Mouse (Mus musculus): ENCODE measurements around the gene Ripk3. TPM values are rescaled to one million over a fixed set of nuclear protein-coding genes. Genes with fewer than 3 reads are reported as not detected.

Gene Ripk3
- polyA plus RNA-seq, 1 experiment, result 11.0 TPM

- Histone ChIP-seq H3K9me3 (replicated peaks; ENCODE audit: control insufficient read depth, insufficient read depth, low read length, poor library complexity, severe bottlenecking) (no peaks in the 10 kb centered on the region), H3K4me1 (ENCODE audit: control insufficient read depth, insufficient read depth, low read length) (no peaks in the 10 kb centered on the region), H3K9ac (ENCODE audit: low read depth, poor library complexity, severe bottlenecking) (no peak overlapping the region), H3K36me3 (ENCODE audit: control insufficient read depth, insufficient read depth, low read length, poor library complexity, severe bottlenecking) (no peaks in the 10 kb centered on the region), H3K27me3 (ENCODE audit: control insufficient read depth, insufficient read depth, low read length, poor library complexity, severe bottlenecking) (no peaks in the 10 kb centered on the region), H3K4me3 (ENCODE audit: low read depth, low read length) (no peak overlapping the region), H3K27ac (ENCODE audit: insufficient read depth, low read length) (no peak overlapping the region)
- no peak for TF ChIP-seq CTCF (IDR thresholded peaks at IDR 0.05; ENCODE audit: low read depth, low read length)
- TF ChIP-seq POLR2A (IDR thresholded peaks at IDR 0.05; ENCODE audit: insufficient read depth, low read length), result no peak
- no peak for TF ChIP-seq EP300 (IDR thresholded peaks at IDR 0.05; ENCODE audit: insufficient read depth, low read depth, low read length)
Measured at GRCm38 (mm10) chr14:55819845-55820405, 31.3 kb upstream of the Ripk3 start.

- Histone ChIP-seq H3K36me3 (ENCODE audit: control insufficient read depth, insufficient read depth, low read length, poor library complexity, severe bottlenecking) (no peaks in the 10 kb centered on the region), H3K27ac (ENCODE audit: insufficient read depth, low read length) (no peak overlapping the region), H3K9me3 (replicated peaks; ENCODE audit: control insufficient read depth, insufficient read depth, low read length, poor library complexity, severe bottlenecking) (peaks cover 16% of the 10 kb centered on the region), H3K9ac (ENCODE audit: low read depth, poor library complexity, severe bottlenecking) (peak overlapping the region; percentile 52), H3K4me1 (ENCODE audit: control insufficient read depth, insufficient read depth, low read length) (no peaks in the 10 kb centered on the region), H3K4me3 (ENCODE audit: low read depth, low read length) (peak overlapping the region; percentile 61), H3K27me3 (ENCODE audit: control insufficient read depth, insufficient read depth, low read length, poor library complexity, severe bottlenecking) (no peaks in the 10 kb centered on the region)
- TF ChIP-seq EP300 (IDR thresholded peaks at IDR 0.05; ENCODE audit: insufficient read depth, low read depth, low read length) (no peak), CTCF (IDR thresholded peaks at IDR 0.05; ENCODE audit: low read depth, low read length) (no peak), POLR2A (IDR thresholded peaks at IDR 0.05; ENCODE audit: insufficient read depth, low read length) (no peak)
Measured at GRCm38 (mm10) chr14:55815310-55815751, 26.7 kb upstream of the Ripk3 start.

GRCm38 (mm10) chr14:55814885-55815284, 26.2 kb upstream of the Ripk3 start:
- Histone ChIP-seq H3K4me3 (ENCODE audit: low read depth, low read length) (peak overlapping the region; percentile 61), H3K4me1 (ENCODE audit: control insufficient read depth, insufficient read depth, low read length) (no peaks in the 10 kb centered on the region), H3K36me3 (ENCODE audit: control insufficient read depth, insufficient read depth, low read length, poor library complexity, severe bottlenecking) (no peaks in the 10 kb centered on the region), H3K9ac (ENCODE audit: low read depth, poor library complexity, severe bottlenecking) (peak overlapping the region; percentile 52), H3K27ac (ENCODE audit: insufficient read depth, low read length) (no peak overlapping the region), H3K27me3 (ENCODE audit: control insufficient read depth, insufficient read depth, low read length, poor library complexity, severe bottlenecking) (no peaks in the 10 kb centered on the region), H3K9me3 (replicated peaks; ENCODE audit: control insufficient read depth, insufficient read depth, low read length, poor library complexity, severe bottlenecking) (peaks cover 16% of the 10 kb centered on the region)
- TF ChIP-seq CTCF (IDR thresholded peaks at IDR 0.05; ENCODE audit: low read depth, low read length) (no peak), POLR2A (IDR thresholded peaks at IDR 0.05; ENCODE audit: insufficient read depth, low read length) (peak; percentile 18), EP300 (IDR thresholded peaks at IDR 0.05; ENCODE audit: insufficient read depth, low read depth, low read length) (no peak)

- no peak overlapping the region for H3K27ac ChIP-seq (ENCODE audit: insufficient read depth, low read length)
- H3K36me3 ChIP-seq (ENCODE audit: control insufficient read depth, insufficient read depth, low read length, poor library complexity, severe bottlenecking), result no peaks in the 10 kb centered on the region
- no peaks in the 10 kb centered on the region for H3K4me1 ChIP-seq (ENCODE audit: control insufficient read depth, insufficient read depth, low read length)
- TF ChIP-seq CTCF (IDR thresholded peaks at IDR 0.05; ENCODE audit: low read depth, low read length) (no peak), POLR2A (IDR thresholded peaks at IDR 0.05; ENCODE audit: insufficient read depth, low read length) (no peak), EP300 (IDR thresholded peaks at IDR 0.05; ENCODE audit: insufficient read depth, low read depth, low read length) (no peak)
- 0 out of 2 replicates have a peak, but pooled peaks cover 3% of the 10 kb centered on the region for H3K9me3 ChIP-seq (replicated peaks; ENCODE audit: control insufficient read depth, insufficient read depth, low read length, poor library complexity, severe bottlenecking)
- no peaks in the 10 kb centered on the region for H3K27me3 ChIP-seq (ENCODE audit: control insufficient read depth, insufficient read depth, low read length, poor library complexity, severe bottlenecking)
- H3K4me3 ChIP-seq (ENCODE audit: low read depth, low read length), result no peak overlapping the region
- H3K9ac ChIP-seq (ENCODE audit: low read depth, poor library complexity, severe bottlenecking), result no peak overlapping the region
Measured at GRCm38 (mm10) chr14:55795380-55796163, 6.9 kb upstream of the Ripk3 start.

GRCm38 (mm10) chr14:55793946-55794345, 5.3 kb upstream of the Ripk3 start:
- TF ChIP-seq EP300 (IDR thresholded peaks at IDR 0.05; ENCODE audit: insufficient read depth, low read depth, low read length) (no peak), CTCF (IDR thresholded peaks at IDR 0.05; ENCODE audit: low read depth, low read length) (no peak), POLR2A (IDR thresholded peaks at IDR 0.05; ENCODE audit: insufficient read depth, low read length) (no peak)
- Histone ChIP-seq H3K36me3 (ENCODE audit: control insufficient read depth, insufficient read depth, low read length, poor library complexity, severe bottlenecking) (no peaks in the 10 kb centered on the region), H3K4me3 (ENCODE audit: low read depth, low read length) (no peak overlapping the region), H3K9me3 (replicated peaks; ENCODE audit: control insufficient read depth, insufficient read depth, low read length, poor library complexity, severe bottlenecking) (0 out of 2 replicates have a peak, but pooled peaks cover 3% of the 10 kb centered on the region), H3K27ac (ENCODE audit: insufficient read depth, low read length) (no peak overlapping the region), H3K4me1 (ENCODE audit: control insufficient read depth, insufficient read depth, low read length) (no peaks in the 10 kb centered on the region), H3K9ac (ENCODE audit: low read depth, poor library complexity, severe bottlenecking) (no peak overlapping the region), H3K27me3 (ENCODE audit: control insufficient read depth, insufficient read depth, low read length, poor library complexity, severe bottlenecking) (no peaks in the 10 kb centered on the region)

- H3K4me3 ChIP-seq (ENCODE audit: low read depth, low read length), result no peak overlapping the region
- 0 out of 2 replicates have a peak, but pooled peaks cover 3% of the 10 kb centered on the region for H3K9me3 ChIP-seq (replicated peaks; ENCODE audit: control insufficient read depth, insufficient read depth, low read length, poor library complexity, severe bottlenecking)
- H3K4me1 ChIP-seq (ENCODE audit: control insufficient read depth, insufficient read depth, low read length), result no peaks in the 10 kb centered on the region
- TF ChIP-seq EP300 (IDR thresholded peaks at IDR 0.05; ENCODE audit: insufficient read depth, low read depth, low read length), result no peak
- no peak for TF ChIP-seq CTCF (IDR thresholded peaks at IDR 0.05; ENCODE audit: low read depth, low read length)
- no peak for TF ChIP-seq POLR2A (IDR thresholded peaks at IDR 0.05; ENCODE audit: insufficient read depth, low read length)
- no peaks in the 10 kb centered on the region for H3K36me3 ChIP-seq (ENCODE audit: control insufficient read depth, insufficient read depth, low read length, poor library complexity, severe bottlenecking)
- no peaks in the 10 kb centered on the region for H3K27me3 ChIP-seq (ENCODE audit: control insufficient read depth, insufficient read depth, low read length, poor library complexity, severe bottlenecking)
- H3K27ac ChIP-seq (ENCODE audit: insufficient read depth, low read length), result no peak overlapping the region
- no peak overlapping the region for H3K9ac ChIP-seq (ENCODE audit: low read depth, poor library complexity, severe bottlenecking)
Measured at GRCm38 (mm10) chr14:55793461-55793860, 4.8 kb upstream of the Ripk3 start.

All from ES-Bruce4 (cell line).